Mouse (Mus musculus) brain, embryonic 14.5 days (tissue): Measurements from ENCODE around the gene Zfp213. TPM values are rescaled to one million over a fixed set of nuclear protein-coding genes. Genes with fewer than 3 reads are reported as not detected.
"Not testable (repeated sequence)": the region's sequence is repeated elsewhere in the genome, so short reads cannot be mapped to it uniquely, and the experiment has no call there.

Experiments used
- DNase-seq: peaks from one replicate; pipeline ENCODE4 v3.0.0-alpha.2; 2011; ENCODE audit warnings: low read depth
- CTCF ChIP-seq: fragments of 200-500 bp; IDR thresholded peaks from 2 replicates; pipeline ENCODE4 v1.5.1; 2012; ENCODE audit warnings: inconsistent platforms, mild to moderate bottlenecking, moderate library complexity, borderline replicate concordance; ENCODE audit not compliant: insufficient read depth, insufficient read length; ENCODE audit errors: extremely low read depth
- POLR2A ChIP-seq: fragments of 200-500 bp; IDR thresholded peaks from 2 replicates; pipeline ENCODE4 v1.6.1; 2012; ENCODE audit warnings: mild to moderate bottlenecking, inconsistent platforms, borderline replicate concordance; ENCODE audit not compliant: poor library complexity, insufficient read depth, insufficient read length, severe bottlenecking; ENCODE audit errors: extremely low read depth
- polyA plus RNA-seq: library from polyadenylated mRNA; depleted of rRNA; stranded (reverse); fragments of >200 nt; gene quantifications from 2 replicates; pipeline ENCODE4 v1.2.3, GENCODE M21; 2012

Gene Zfp213
- polyA plus RNA-seq, 1 experiment = 16.7 TPM

GRCm38 (mm10) chr17:23546333-23546701 is 17.7 kb downstream of the Zfp213 start:
- TF ChIP-seq CTCF = no peak
- peak; percentile 82 for DNase-seq

- TF ChIP-seq CTCF (no peak), POLR2A (no peak)
- no peak for DNase-seq
Observed at GRCm38 (mm10) chr17:23545841-23546240, 18.2 kb downstream of the Zfp213 start.

- no peak for DNase-seq
- TF ChIP-seq CTCF (no peak), POLR2A (no peak)
Observed at GRCm38 (mm10) chr17:23544766-23545165, 19.3 kb downstream of the Zfp213 start.

GRCm38 (mm10) chr17:23543983-23544382 is 20.1 kb downstream of the Zfp213 start:
- no peak for DNase-seq
- TF ChIP-seq CTCF (no peak), POLR2A (no peak)

GRCm38 (mm10) chr17:23543325-23543724 is 20.7 kb downstream of the Zfp213 start:
- no peak for DNase-seq
- TF ChIP-seq POLR2A = no peak
- TF ChIP-seq CTCF = no peak

- no peak for DNase-seq
- TF ChIP-seq POLR2A (no peak), CTCF (no peak)
Observed at GRCm38 (mm10) chr17:23542835-23543234, 21.2 kb downstream of the Zfp213 start.

GRCm38 (mm10) chr17:23542004-23542720 is 21.9 kb downstream of the Zfp213 start:
- TF ChIP-seq CTCF (no peak), POLR2A (no peak)
- DNase-seq = peak; percentile 44

- no peak for DNase-seq
- no peak for TF ChIP-seq POLR2A
- no peak for TF ChIP-seq CTCF
Observed at GRCm38 (mm10) chr17:23540605-23541475, 23.2 kb downstream of the Zfp213 start.

GRCm38 (mm10) chr17:23540106-23540505 is 23.9 kb downstream of the Zfp213 start:
- TF ChIP-seq POLR2A (no peak), CTCF (no peak)

GRCm38 (mm10) chr17:23539608-23540007 is 24.4 kb downstream of the Zfp213 start:
- DNase-seq = no peak

More at GRCm38 (mm10) chr17:23540106-23540505, 23.9 kb downstream of the Zfp213 start:
- no peak for DNase-seq

GRCm38 (mm10) chr17:23538299-23539015 is 25.6 kb downstream of the Zfp213 start:
- no peak for TF ChIP-seq CTCF
- no peak for TF ChIP-seq POLR2A
- DNase-seq = no peak

More at GRCm38 (mm10) chr17:23539608-23540007, 24.4 kb downstream of the Zfp213 start:
- TF ChIP-seq POLR2A = no peak
- TF ChIP-seq CTCF = no peak

GRCm38 (mm10) chr17:23537554-23538255 is 26.3 kb downstream of the Zfp213 start:
- DNase-seq = no peak
- TF ChIP-seq CTCF (no peak), POLR2A (no peak)

- DNase-seq = not testable (repeated sequence)
Observed at GRCm38 (mm10) chr17:23535046-23535788, 28.8 kb downstream of the Zfp213 start.

- DNase-seq = not testable (repeated sequence)
Observed at GRCm38 (mm10) chr17:23533591-23534490, 30.2 kb downstream of the Zfp213 start.

- not testable (repeated sequence) for DNase-seq
Observed at GRCm38 (mm10) chr17:23531408-23531807, 32.6 kb downstream of the Zfp213 start.
